Mouse (Mus musculus) left cerebral cortex, adult 8-10 months (tissue): ENCODE measurements around the gene Vmn1r191. TPM values are rescaled to one million over a fixed set of nuclear protein-coding genes. Genes with fewer than 3 reads are reported as not detected.
"Not testable (repeated sequence)": the region's sequence is repeated elsewhere in the genome, so short reads cannot be mapped to it uniquely, and the experiment has no call there.

ENCODE experiments used
- DNase-seq, 2 experiments: peaks; one replicate each; pipeline ENCODE4 v3.0.0; 2022; ENCODE audit warnings: low spot score in 2 of 2
- microRNA-seq, 2 experiments: library from miRNA; unstranded; fragments of <30 nt; microRNA quantifications; one replicate each; pipeline ENCODE4 v1.2.0; 2022
- total RNA-seq, 4 experiments: library from RNA; stranded (reverse); gene quantifications; 2 replicates each; pipeline ENCODE4 v1.2.4; 2022

The Vmn1r191 gene
- not detected for total RNA-seq

- no peak for DNase-seq
These were observed at the start of gene Vmn1r191 for GRCm38 (mm10) chr13:22183869-22184268. TSS of gene Vmn1r191 (minus strand) at chr13:22183969.

GRCm38 (mm10) chr13:22223060-22223459, 39.3 kb upstream of the Vmn1r191 start, which contains the start of gene Vmn1r193:
TSS of gene Vmn1r193 (minus strand) at chr13:22223160.
- not testable (repeated sequence) for DNase-seq

- not testable (repeated sequence) for DNase-seq
These were observed 9.0 kb upstream of the Vmn1r191 start for GRCm38 (mm10) chr13:22192756-22193155.

GRCm38 (mm10) chr13:22191041-22191440, 7.3 kb upstream of the Vmn1r191 start, which contains the start of gene Vmn1r192:
TSS of gene Vmn1r192 (minus strand) at chr13:22191141.
- DNase-seq, result no peak

GRCm38 (mm10) chr13:22190385-22190784, 6.6 kb upstream of the Vmn1r191 start:
- DNase-seq, result no peak

GRCm38 (mm10) chr13:22189313-22189712, 5.5 kb upstream of the Vmn1r191 start:
- DNase-seq, result no peak

- DNase-seq, result no peak
These were observed 15.4 kb downstream of the Vmn1r191 start for GRCm38 (mm10) chr13:22168416-22168815.

- DNase-seq, result not testable (repeated sequence)
These were observed 47.1 kb downstream of the Vmn1r191 start for GRCm38 (mm10) chr13:22136495-22137293.

Small RNAs within 50 kb of the gene (microRNA-seq; reads per million reads assigned to microRNA genes)
- gene Gm23282 (0 reads per million in 2 experiments), gene Gm25084 (0 reads per million in 2 experiments)

Other genes starting within 250 kb of the Vmn1r191 start
- 1 to 10 TPM; 2.4 to 4.1 (median 3.3) TPM for gene Zfp184, start 238.9 kb downstream of the Vmn1r191 start, total RNA-seq
- gene Pom121l2, start 202.8 kb downstream of the Vmn1r191 start, total RNA-seq, result not detected
- gene Prss16, start 174.2 kb downstream of the Vmn1r191 start, total RNA-seq, result 1 to 10 TPM in 3 of 4 experiments, under 1 TPM in 1; 0.33 to 1.3 (median 1.0) TPM
- gene Hist1h2ah, start 148.4 kb downstream of the Vmn1r191 start, total RNA-seq, result 10 to 100 TPM in 3 of 4 experiments, not detected in 1; 15.3 to 27.1 (median 22.8) TPM
- 10 to 100 TPM in 3 of 4 experiments, 1 to 10 TPM in 1; 3.0 to 13.9 (median 10.7) TPM for gene Hist1h2bk, start 148.1 kb downstream of the Vmn1r191 start, total RNA-seq
- 10 to 100 TPM; 62.0 to 71.0 (median 68.4) TPM for gene Hist1h4i, start 142.6 kb downstream of the Vmn1r191 start, total RNA-seq
- 10 to 100 TPM in 3 of 4 experiments, 1 to 10 TPM in 1; 9.0 to 26.2 (median 21.0) TPM for gene Hist1h2ag, start 141.0 kb downstream of the Vmn1r191 start, total RNA-seq
- gene Hist1h2bj, start 140.8 kb downstream of the Vmn1r191 start, total RNA-seq, result 10 to 100 TPM in 2 of 4 experiments, 1 to 10 TPM in 2; 7.2 to 11.6 (median 10.4) TPM
- not detected for gene Vmn1r188, start 99.5 kb downstream of the Vmn1r191 start, total RNA-seq
- not detected for gene Vmn1r189, start 78.1 kb downstream of the Vmn1r191 start, total RNA-seq
- gene Vmn1r192, start 7.2 kb upstream of the Vmn1r191 start, total RNA-seq, result not detected
- not detected for gene Vmn1r193, start 39.2 kb upstream of the Vmn1r191 start, total RNA-seq
- not detected for gene Vmn1r194, start 60.2 kb upstream of the Vmn1r191 start, total RNA-seq
- not detected for gene Vmn1r195, start 86.6 kb upstream of the Vmn1r191 start, total RNA-seq
- not detected for gene Vmn1r196, start 106.0 kb upstream of the Vmn1r191 start, total RNA-seq
- under 1 TPM in 1 of 4 experiments, not detected in 3; 0.07 TPM for gene Vmn1r197, start 140.6 kb upstream of the Vmn1r191 start, total RNA-seq
- not detected for gene Vmn1r198, start 166.4 kb upstream of the Vmn1r191 start, total RNA-seq
- gene Vmn1r199, start 195.8 kb upstream of the Vmn1r191 start, total RNA-seq, result not detected
- gene Vmn1r200, start 206.4 kb upstream of the Vmn1r191 start, total RNA-seq, result not detected